Mouse (Mus musculus): ENCODE data around the gene Pak3. TPM values are rescaled to one million over a fixed set of nuclear protein-coding genes. Genes with fewer than 3 reads are reported as not detected.
"Not testable (repeated sequence)": the region's sequence is repeated elsewhere in the genome, so short reads cannot be mapped to it uniquely, and the experiment has no call there.

Pak3 gene
- total RNA-seq (2021) = under 1 TPM; 0.46 to 0.70 TPM
- long read RNA-seq, experiment 1 = 0 reads
- long read RNA-seq, experiment 2 = 0 reads

DNA sequence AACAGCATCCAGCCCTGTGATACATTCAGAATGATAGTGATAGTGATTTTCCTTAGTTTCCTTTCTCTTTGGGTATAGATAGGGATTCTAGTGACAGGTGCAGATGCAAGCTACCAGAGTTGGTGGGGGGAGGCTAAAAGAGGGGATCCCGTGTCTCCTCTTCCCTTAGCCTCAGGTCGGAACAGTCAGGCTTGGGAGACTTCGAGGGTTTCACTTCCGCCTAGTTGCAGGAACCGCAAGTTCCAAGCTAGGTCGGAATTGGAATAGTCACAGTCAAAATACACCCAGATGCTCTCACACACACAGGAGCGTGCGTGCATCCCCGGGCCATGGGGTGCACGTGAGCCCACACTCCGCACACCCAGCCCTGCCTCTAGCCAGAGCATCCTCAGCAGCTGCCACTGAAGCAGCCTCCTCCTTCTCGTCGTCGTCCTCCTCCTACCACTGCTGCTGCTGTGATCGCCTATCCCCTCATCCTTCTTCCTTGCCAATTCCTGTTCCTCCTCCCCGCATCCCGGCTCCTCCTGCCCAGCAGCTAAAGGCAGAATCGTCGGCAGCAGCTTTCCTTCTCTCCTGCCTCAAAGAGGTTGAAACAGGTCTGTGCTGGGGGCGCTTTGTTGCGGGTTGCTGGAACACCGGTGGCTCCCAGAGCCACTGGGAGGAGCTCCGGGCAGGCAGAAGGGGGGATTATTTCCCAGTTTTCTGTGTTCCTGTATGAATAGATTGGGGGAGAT is at the start of gene Pak3:
TSS of gene Pak3 (plus strand) at position 424 of the 734 bp plus-strand sequence.
- no peak for DNase-seq

DNA sequence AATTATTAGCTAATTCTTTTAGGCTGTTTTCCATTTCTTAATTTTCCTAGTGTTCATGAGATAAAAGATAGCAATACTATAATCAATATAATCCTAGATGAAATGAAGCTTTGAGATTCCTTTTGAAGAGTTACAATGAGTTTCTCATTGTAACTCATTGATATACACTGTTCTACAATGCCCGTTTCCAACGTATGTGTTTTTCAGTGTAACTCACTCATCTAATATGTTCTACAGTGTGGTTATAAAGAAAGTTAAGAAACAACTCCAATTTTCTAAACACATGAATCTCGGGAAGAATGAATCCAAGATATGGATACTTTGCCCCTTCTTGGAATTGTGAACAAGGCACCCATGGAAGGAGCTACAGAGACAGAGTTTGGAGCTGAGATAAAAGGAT is 35.5 kb upstream of the Pak3 start:
- DNase-seq = peak; percentile 95

DNA sequence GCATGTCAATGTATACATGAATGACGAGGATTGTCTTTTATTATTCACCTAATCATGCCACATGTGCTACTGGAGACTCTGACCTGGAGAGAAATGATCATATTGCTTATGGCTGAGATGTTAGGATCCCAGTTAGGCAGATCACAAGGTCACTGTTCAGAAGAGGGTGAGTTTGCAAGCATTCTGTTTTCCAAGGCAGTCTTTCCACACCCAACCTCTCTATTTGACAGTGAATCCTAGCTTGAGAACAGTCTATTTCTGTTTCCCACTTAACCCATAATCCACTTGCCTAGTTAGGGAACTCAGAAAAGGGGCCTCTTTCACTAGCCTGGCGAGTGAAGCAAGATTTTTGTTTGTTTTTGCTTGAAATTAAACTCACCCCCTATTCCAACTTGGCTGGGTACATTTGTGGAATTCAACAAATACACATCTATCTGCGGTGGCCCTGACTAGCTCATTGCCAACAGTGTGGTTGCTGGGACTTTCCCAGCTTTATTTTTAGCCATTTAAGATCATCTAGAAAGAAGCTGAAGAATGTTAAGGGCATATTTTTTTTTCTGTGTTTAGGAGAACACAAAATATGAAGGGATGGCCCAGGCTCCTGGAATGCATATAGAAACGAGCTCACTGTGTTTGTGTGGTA is 17.2 kb upstream of the Pak3 start:
- no peak for DNase-seq

DNA sequence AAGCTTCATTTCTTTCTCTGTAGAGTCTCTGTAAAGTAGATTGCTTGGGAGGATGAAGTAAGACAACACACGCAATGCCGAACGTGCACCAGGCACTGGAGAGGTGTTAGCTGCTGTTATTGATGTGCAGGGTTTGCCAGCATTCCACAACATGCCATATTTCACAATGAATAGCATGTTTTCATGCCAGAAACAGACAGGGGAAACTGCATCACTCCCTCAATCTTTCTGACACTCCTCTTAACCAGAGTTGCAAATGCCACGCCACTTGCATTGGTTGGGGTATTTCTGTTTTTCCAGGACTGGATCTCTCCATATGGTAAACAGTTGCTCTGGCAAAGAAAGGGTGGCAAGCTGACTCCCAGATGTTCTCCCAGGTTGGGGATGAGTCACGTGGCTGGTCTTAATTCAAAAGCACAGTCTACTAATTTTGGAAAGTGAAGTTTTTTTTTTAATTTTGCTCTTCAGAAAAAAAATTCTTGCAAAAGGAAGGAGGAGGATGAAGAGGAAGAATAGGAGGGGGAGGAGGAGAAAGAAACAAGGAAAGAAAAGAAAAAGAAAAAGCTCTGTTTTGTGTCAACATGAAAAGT is 16.5 kb upstream of the Pak3 start:
- no peak for DNase-seq

DNA sequence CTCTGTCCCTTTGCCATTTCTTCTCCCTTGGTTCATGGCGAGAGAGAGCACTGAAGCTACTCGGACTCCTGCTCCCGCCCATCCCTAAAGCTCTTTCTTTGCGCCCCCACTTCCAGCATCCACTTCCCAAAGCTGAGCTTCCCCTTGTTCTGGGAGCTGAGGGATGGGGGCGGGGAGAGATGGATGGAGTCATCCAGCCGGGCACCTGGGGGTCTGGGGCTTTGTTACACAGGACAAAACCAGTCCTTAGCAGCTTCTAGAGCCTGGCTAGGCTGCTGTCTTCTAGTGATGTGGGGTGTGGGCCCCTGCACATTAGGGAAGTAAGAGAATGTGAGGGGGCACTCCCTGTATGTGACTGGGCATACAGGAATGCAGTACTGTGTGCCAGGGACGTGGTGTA is 526 bp downstream of the Pak3 start:
- no peak for DNase-seq

DNA sequence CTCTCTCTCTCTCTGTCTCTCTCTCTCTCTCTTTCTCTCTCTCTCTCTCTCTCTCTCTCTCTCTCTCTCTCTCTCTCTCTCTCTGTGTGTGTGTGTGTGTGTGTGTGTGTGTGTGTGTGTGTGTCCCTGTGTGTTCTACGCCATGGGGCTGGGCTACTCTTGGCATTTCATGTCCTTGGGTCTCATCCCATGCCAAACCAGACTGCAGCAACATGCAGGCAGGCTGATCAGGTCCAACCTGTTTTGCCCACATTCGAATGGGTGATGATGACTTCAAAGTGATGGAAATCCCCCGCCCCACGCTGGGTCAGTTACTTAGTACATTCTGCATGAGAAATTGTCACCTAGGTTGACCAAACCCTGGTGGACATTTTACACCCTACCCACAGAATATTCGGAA is 1.1 kb downstream of the Pak3 start:
- DNase-seq = not testable (repeated sequence)

DNA sequence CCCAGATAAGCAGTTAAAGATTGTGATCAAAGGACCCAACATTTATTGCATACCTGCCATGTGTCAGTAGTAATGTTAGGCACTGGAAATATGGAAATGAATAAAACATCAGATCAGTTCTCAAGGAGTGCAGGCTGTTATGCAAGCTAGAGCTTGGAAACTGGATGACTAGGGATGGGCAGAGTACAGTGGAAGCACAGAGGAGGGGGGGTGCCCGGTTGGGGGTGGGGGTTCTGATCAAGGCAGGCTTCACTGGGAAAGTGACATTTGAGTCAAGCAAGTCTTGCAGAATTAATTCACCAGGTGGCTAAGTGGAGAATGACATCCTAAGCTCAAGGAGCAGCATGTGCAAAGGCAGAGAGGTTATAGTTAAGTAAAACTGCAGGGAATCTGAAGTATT is 1.8 kb downstream of the Pak3 start:
- no peak for DNase-seq

DNA sequence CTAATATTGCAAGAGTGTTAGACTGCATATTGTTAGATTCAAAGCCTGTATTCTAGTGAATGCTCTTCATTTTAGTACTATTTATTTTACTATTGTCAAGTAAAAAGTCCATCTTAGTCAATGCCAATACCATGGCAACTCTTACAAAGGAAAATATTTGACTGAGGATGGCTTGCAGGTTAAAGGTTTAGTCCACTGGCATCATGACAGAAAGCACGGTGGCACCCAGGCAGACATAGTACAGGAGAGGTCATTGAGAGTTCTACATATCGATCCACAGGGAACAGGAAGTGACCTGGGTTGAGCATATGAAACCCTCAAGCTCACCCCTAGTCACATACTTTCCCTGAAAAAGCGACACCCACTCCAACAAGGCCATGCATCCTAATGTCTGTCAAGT is 13.9 kb downstream of the Pak3 start:
- no peak for DNase-seq

DNA sequence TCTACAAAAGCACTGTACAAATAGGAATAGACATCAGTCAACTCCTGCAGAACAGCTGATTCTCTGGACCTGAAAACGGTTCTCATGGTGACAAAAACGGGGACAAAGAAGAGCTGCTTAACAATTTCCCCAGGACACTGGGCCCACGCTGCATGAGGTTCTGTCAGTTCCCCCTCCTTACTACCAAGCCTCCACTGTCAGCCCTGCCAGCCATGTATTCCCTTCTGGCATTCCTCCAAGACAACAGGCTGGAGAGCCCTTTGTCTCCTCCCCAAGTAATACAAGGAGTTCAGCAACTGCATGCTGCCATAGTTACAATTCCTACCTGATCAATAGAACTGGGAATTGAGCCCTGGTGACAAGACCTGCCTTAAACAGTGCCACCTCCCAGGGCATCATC is 15.2 kb downstream of the Pak3 start:
- no peak for DNase-seq

DNA sequence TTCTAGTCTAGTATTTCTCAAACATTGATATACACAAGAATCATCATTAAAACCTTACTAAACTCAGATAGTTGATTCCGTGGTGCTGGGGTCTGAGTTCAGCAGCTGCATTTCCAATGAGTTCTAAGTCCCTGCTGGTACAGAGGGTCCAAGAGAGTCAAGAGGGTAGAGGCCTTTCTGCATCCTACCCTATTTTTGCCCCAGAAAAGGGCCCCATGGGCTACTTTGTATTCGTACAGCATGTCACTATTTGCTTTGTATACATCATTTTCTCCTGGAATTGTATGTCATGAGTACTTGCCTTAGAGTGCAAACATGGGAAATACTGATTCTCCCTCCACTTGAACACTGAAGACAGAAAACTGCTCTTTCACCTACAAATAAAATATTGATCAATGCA is 24.4 kb downstream of the Pak3 start:
- no peak for DNase-seq

DNA sequence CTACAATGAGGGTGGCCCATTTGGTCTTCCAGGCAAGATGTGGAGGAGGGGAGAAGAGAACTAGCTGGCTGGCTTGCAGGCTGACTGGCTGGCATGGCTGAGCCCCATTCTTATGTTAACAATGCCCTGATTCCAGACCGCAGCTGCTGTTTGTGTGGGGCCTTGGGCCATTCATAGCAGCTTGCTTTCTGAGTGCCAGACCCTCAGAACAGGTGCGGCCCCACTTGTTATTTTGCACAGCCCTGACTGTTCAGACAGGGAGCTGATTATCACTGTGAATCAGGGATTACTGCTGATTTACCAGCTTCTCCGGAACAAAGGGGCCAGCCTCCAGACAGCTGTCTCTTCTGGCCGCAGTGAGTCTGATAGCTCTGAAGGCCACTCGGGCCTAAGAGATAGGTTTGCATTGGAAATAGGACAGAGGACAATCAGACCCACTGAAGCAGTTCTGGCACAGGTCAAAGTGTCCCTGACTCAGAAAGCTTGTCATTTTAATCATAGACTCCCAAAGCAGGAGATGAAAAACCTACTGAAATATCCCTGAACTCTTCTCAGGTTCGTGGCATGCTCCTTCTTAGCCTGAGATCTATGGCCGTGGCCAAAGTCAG is 24.9 kb downstream of the Pak3 start:
- DNase-seq = peak; percentile 5

DNA sequence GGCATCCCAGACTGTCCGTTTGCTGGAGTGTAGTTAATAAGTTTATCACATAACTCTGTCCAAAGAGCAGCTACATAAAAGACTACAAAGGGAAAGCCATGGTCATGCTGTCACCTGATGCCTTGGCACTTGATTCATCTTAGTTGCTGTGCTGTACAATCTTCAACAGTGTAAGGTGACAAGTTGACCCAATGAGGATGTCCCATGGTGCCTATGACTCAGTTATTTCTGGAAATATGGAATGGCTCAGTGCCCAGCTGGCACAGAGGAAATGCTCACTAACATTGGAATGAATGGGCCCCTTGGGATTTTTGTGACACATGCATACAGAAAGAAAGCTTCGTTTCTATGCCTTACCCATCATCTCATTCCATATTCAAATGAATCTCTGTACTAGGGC is 55.3 kb downstream of the Pak3 start:
- DNase-seq = no peak

DNA sequence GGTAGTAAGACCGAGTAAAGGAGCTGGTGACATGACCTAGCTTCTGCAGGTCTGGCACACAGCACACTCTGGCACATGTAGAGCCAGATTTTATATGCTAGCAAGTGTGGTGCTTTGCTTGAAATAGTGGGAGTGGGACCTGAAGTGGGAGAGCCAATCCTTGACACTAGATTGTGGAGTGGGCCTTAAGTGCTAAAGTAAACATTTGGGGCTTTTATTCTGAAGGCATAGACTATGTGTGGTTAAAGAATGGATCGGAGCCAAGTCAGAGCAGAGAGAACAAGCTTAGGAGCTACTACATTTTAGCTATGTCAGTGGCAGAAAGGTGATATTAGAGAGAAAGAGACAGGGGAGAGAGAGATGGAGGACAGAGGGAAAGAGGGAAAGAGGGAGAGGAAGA is 61.5 kb downstream of the Pak3 start:
- DNase-seq = no peak

DNA sequence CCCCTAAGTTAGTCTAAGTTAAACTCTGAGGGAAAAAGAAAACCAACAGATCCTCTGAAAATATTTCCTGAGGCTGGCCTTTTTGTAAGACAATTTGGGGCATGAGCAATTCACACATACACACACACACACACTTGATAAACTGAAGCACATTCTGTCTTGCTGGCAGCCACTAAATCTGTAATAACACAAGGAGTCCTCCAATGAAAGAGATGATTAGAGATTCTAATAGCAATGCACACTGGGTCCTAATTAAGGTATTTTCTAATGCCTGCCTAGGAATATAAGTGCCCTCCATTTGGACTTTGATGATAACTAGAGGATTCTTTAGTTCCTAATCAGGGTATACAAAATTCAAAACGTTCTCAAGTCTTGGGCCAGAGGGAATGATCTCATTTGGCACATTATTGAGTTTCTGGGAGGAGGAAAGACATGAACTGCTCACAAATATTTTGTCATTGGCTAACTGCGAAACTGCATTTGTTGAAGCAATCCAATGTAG is 62.1 kb downstream of the Pak3 start:
- DNase-seq = no peak

DNA sequence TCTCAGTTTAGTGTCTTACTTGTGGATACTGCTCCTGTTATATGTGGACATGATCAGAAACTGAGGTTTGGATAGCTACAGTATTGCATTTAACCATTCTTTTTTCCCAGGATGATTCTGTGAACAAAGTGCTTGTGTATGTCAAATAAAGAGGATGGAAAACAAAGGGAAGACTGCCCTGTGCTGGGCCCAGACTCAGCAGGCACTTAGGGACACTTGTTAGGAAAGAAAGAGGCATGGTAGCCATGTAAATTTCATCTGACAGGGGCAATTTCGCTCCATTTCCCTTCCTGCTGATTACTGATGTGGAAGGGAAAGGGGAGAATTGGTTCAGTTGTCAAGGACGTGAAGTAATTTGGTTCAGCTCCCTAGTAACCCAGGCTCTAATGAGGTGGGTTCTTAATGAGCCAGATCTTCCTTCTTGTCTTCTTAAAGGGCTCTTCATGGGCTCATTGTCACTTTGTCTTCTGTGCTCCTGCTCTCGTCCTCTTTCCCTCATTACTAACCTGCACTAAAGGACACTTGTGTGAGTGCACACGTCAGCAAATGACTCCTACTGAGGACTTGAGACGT is 88.6 kb downstream of the Pak3 start:
- no peak for DNase-seq

DNA sequence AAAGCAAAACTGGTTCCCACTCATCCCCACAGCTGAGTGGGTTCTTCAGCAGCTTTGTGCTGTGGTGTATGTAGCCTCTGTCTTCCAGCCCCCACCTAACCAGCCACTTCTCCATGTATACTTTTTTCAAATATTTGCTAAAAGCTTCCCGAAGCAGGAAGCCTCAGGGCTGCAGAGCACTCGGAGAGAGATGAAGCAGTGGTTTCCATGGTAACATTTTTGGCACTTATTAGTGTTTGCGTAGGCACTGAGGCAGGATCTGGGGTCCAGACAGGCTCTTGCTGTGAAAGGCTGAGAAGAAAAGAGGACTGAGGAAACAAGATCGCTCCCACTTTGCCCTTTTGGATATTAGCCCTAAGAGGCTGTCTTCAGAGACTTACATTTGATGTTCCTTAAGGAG is 100.3 kb downstream of the Pak3 start:
- DNase-seq = no peak

DNA sequence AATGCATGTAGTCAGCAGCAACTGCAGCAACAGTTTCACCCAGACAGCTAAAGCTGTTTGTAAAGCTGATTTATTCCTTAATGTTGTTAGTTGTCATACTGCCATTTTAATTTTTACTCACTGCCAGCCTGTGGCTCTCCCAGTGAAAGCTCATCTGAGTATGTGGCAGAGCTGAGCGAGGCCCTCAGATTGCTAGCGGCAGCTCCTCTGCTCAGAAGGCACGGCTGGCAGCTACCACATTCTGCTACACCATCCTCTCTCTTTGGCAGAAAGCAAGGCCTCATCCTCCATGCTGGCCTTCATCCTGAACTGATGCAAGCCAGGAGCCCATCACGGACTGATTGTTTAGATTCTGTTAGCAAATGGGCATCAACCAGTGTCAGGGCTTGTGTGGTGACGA is 109.4 kb downstream of the Pak3 start:
- DNase-seq = no peak

DNA sequence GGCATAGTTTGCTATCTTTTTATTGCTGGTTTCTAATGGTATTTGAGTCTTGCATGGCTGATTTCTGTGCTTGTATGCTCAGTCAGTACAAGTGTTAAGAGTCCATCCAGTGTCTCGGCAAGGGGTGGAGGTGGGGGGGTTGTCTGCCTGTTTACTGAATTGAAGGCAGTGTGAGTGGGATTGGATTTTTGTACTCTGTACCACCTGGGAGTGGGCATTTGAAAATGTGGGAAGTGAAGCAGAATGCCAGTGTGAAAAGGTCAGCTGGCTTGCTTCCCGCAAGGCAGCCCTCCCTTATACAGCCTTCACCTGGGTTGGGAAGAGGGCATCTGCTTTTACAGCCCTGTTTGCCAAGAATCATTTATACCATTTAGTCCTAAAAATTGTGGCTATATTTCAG is 125.5 kb downstream of the Pak3 start:
- no peak for DNase-seq

DNA sequence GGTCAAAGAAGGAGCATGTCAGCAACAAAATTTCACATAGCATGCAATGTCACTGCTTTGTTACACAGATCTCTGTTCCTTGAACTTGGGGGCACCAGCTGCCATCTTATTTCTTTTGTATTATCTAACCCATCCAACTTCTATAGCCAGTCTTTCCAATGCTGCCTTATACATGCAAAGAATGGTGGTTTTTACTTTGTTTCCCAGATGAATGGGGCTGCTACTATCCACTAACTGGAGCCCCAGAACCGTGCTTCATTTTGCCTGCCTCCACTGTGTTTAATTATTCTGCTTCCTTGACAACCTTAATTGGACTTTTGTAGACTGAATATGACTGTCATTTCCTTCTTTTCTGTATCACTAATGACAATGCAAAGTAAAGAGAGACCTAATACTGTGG is 126.4 kb downstream of the Pak3 start:
- no peak for DNase-seq

DNA sequence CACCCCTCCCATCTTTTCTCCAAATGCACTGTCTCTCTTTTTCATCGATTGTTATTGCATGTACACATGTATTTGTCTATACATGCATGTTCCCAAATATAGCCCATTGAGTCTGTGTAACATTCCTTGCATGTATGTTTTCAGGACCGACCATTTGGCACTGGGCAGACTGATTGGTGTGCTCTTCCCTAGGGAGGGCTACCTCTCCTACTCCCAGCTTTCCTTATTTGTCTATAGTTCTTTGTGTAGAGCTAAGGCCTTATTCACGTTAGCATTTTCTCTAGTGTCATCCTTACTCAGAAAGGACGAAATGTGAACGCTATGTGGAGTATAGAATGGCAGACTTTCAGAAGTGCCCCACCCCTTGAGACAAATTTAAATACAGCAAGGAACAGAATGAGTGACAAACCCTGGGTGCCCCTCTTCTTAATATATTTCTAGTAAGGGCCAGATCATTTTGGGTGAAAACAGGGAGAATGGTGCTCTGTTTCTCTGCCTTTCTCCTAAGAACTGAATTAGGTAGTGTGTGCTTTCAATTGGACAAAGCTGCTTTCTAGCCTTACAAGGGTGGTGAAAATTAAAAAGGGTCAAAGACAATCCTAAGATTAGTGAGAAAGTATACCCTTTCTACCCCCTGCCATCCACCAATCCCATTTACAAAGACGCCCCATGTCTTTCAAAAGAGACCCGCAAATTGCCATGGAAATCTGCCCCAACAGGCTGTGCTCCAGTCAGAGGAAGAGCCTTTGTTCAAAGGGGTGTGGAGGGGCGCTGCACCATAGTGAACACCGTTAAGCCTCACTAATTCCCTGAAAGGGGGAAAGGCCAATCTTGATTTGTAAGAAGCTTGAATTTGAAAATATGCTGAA is 136.2 kb downstream of the Pak3 start:
- no peak for DNase-seq

DNA sequence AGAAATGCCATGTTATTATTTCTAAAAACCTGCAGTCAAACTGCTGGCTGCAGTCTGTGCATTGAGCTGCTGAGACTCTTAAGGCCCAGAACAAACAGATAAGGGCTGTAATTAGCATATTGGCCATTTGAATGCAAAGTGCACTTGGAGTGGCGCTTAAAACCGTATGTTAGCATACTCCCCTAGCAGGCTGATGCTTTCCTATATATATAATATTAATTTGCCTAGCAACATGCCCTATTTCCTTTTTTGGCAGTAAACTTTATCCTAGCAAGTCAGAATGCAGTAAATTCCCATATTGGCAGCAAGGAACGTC is 136.7 kb downstream of the Pak3 start:
- no peak for DNase-seq

All from gastrocnemius, postnatal 25 days (tissue).